Mouse (Mus musculus) liver, embryonic 15.5 days (tissue): Measurements from ENCODE around the gene Nhlrc4. TPM values are rescaled to one million over a fixed set of nuclear protein-coding genes. Genes with fewer than 3 reads are reported as not detected.

ENCODE experiments used
- ATAC-seq: fragments of 200-750 bp; cut with Nextera tagmentation; 2 replicates; pipeline ENCODE4 v1.8.0; 2017; ENCODE audit warnings: moderate number of reproducible peaks, mild to moderate bottlenecking, moderate library complexity; ENCODE audit not compliant: insufficient read depth
- H3K27ac ChIP-seq: fragments of 300-500 bp; sonication (generic); replicated peaks from 2 replicates; pipeline ENCODE4 v1.5.1; 2015; ENCODE audit warnings: mild to moderate bottlenecking, inconsistent platforms
- H3K27me3 ChIP-seq: fragments of 300-500 bp; sonication (generic); 2 replicates; pipeline ENCODE4 v1.6.1; 2015; ENCODE audit warnings: mild to moderate bottlenecking, inconsistent platforms
- H3K36me3 ChIP-seq: fragments of 300-500 bp; sonication (generic); replicated peaks from 2 replicates; pipeline ENCODE4 v1.6.1; 2015; ENCODE audit warnings: moderate library complexity, mild to moderate bottlenecking, inconsistent platforms
- H3K4me1 ChIP-seq: fragments of 300-500 bp; sonication (generic); replicated peaks from 2 replicates; pipeline ENCODE4 v1.6.1; 2015; ENCODE audit warnings: inconsistent platforms
- H3K4me2 ChIP-seq: fragments of 300-500 bp; sonication (generic); 2 replicates; pipeline ENCODE4 v1.6.1; 2015; ENCODE audit warnings: moderate library complexity, mild to moderate bottlenecking, inconsistent platforms
- H3K4me3 ChIP-seq: fragments of 300-500 bp; sonication (generic); replicated peaks from 2 replicates; pipeline ENCODE4 v1.5.1; 2015; ENCODE audit warnings: mild to moderate bottlenecking, inconsistent platforms
- H3K9ac ChIP-seq: fragments of 300-500 bp; sonication (generic); 2 replicates; pipeline ENCODE4 v1.6.1; 2015; ENCODE audit warnings: moderate library complexity, mild to moderate bottlenecking, inconsistent platforms
- H3K9me3 ChIP-seq: fragments of 300-500 bp; sonication (generic); replicated peaks from 2 replicates; pipeline ENCODE4 v1.6.1; 2016; ENCODE audit warnings: inconsistent platforms
- WGBS: fragments of 180-500 bp; shearing (Covaris S2); methylation state at CpG from one replicate; pipeline ENCODE4 v1.1.7; 2015; ENCODE audit warnings: mixed read lengths; ENCODE audit not compliant: insufficient replicate concordance; 5-methylcytosine and 5-hydroxymethylcytosine counted together
- polyA plus RNA-seq: library from polyadenylated mRNA; unstranded; fragments of >200 nt; fragmentation: Nextera tagmentation; extraction: Ambion mirVana; gene quantifications from 2 replicates; pipeline ENCODE4 v1.2.1, GENCODE M21; 2015

Gene Nhlrc4
- polyA plus RNA-seq, 1 experiment from 2014 or later, result 6.7 TPM

GRCm38 (mm10) chr17:25900193-25900592 lies 44.6 kb downstream of the Nhlrc4 start:
- ATAC-seq, result no peak
- Histone ChIP-seq H3K4me3 (no peak overlapping the region), H3K4me1 (peaks cover 5% of the 10 kb centered on the region; the same call in 1 of the 2 replicates), H3K36me3 (peaks cover 4% of the 10 kb centered on the region), H3K27ac (no peak overlapping the region), H3K9me3 (no peaks in the 10 kb centered on the region), H3K27me3 (no peaks in the 10 kb centered on the region), H3K9ac (no peak overlapping the region), H3K4me2 (no peak overlapping the region)
- 81% methylated on average over 1 of the region's 1 CpGs for WGBS

- 75% methylated on average over 12 of the region's 12 CpGs for WGBS
- no peak overlapping the region for H3K4me2 ChIP-seq
- H3K4me1 ChIP-seq, result peaks cover 5% of the 10 kb centered on the region; the same call in 1 of the 2 replicates
- H3K27ac ChIP-seq, result no peak overlapping the region
- H3K36me3 ChIP-seq, result peaks cover 4% of the 10 kb centered on the region
- H3K4me3 ChIP-seq, result no peak overlapping the region
- no peaks in the 10 kb centered on the region for H3K27me3 ChIP-seq
- H3K9me3 ChIP-seq, result no peaks in the 10 kb centered on the region
- ATAC-seq, result no peak
- no peak overlapping the region for H3K9ac ChIP-seq
These were observed 48.9 kb downstream of the Nhlrc4 start for GRCm38 (mm10) chr17:25895891-25896290.

- Histone ChIP-seq H3K4me3 (no peak overlapping the region), H3K27me3 (no peaks in the 10 kb centered on the region), H3K9me3 (no peaks in the 10 kb centered on the region), H3K36me3 (no peaks in the 10 kb centered on the region), H3K4me2 (no peak overlapping the region), H3K4me1 (peaks cover 5% of the 10 kb centered on the region; the same call in 1 of the 2 replicates), H3K9ac (no peak overlapping the region), H3K27ac (no peak overlapping the region)
- 46% methylated on average over 2 of the region's 2 CpGs for WGBS
- ATAC-seq, result no peak
These were observed 49.3 kb downstream of the Nhlrc4 start for GRCm38 (mm10) chr17:25895415-25895814.

- Histone ChIP-seq H3K27ac (no peak overlapping the region), H3K9ac (no peak overlapping the region), H3K27me3 (no peaks in the 10 kb centered on the region), H3K4me2 (no peak overlapping the region), H3K4me1 (peaks cover 5% of the 10 kb centered on the region; the same call in 1 of the 2 replicates), H3K4me3 (no peak overlapping the region), H3K36me3 (no peaks in the 10 kb centered on the region), H3K9me3 (no peaks in the 10 kb centered on the region)
- 21% methylated on average over 2 of the region's 2 CpGs for WGBS
- ATAC-seq, result no peak
These were observed 50.7 kb downstream of the Nhlrc4 start for GRCm38 (mm10) chr17:25893975-25894617.

Other genes with a start within 250 kb of the Nhlrc4 start
- not detected in 2 replicates for gene Gng13, start 227.8 kb downstream of the Nhlrc4 start, polyA plus RNA-seq
- 21.1 and 24.2 TPM in 2 replicates for gene Chtf18, start 217.5 kb downstream of the Nhlrc4 start, polyA plus RNA-seq
- 6.4 and 6.6 TPM in 2 replicates for gene Rpusd1, start 217.3 kb downstream of the Nhlrc4 start, polyA plus RNA-seq
- not detected in 2 replicates for gene Mslnl, start 208.9 kb downstream of the Nhlrc4 start, polyA plus RNA-seq
- gene Msln, start 190.6 kb downstream of the Nhlrc4 start, polyA plus RNA-seq, result 2.5 and 2.7 TPM in 2 replicates
- gene Narfl, start 171.2 kb downstream of the Nhlrc4 start, polyA plus RNA-seq, result 13.2 and 14.8 TPM in 2 replicates
- gene Haghl, start 159.3 kb downstream of the Nhlrc4 start, polyA plus RNA-seq, result 5.6 and 7.4 TPM in 2 replicates
- gene Ccdc78, start 158.4 kb downstream of the Nhlrc4 start, polyA plus RNA-seq, result 0.03 and 0.07 TPM in 2 replicates
- gene Fam173a, start 152.1 kb downstream of the Nhlrc4 start, polyA plus RNA-seq, result 54.9 and 59.6 TPM in 2 replicates
- gene AC134908.4, start 149.3 kb downstream of the Nhlrc4 start, polyA plus RNA-seq, result not detected in 2 replicates
- 15.5 and 18.2 TPM in 2 replicates for gene Metrn, start 147.8 kb downstream of the Nhlrc4 start, polyA plus RNA-seq
- 0.07 and 0.12 TPM in 2 replicates for gene Fbxl16, start 135.9 kb downstream of the Nhlrc4 start, polyA plus RNA-seq
- 11.7 and 13.0 TPM in 2 replicates for gene Wdr24, start 121.3 kb downstream of the Nhlrc4 start, polyA plus RNA-seq
- gene Jmjd8, start 116.1 kb downstream of the Nhlrc4 start, polyA plus RNA-seq, result 19.6 and 25.2 TPM in 2 replicates
- 114 and 130 TPM in 2 replicates for gene Stub1, start 111.6 kb downstream of the Nhlrc4 start, polyA plus RNA-seq
- gene Rhbdl1, start 107.7 kb downstream of the Nhlrc4 start, polyA plus RNA-seq, result 0.25 and 0.48 TPM in 2 replicates
- gene Gm20683, start 103.2 kb downstream of the Nhlrc4 start, polyA plus RNA-seq, result 0.46 and 0.52 TPM in 2 replicates
- 10.8 and 12.6 TPM in 2 replicates for gene Rhot2, start 100.1 kb downstream of the Nhlrc4 start, polyA plus RNA-seq
- gene Wdr90, start 83.5 kb downstream of the Nhlrc4 start, polyA plus RNA-seq, result 8.1 and 9.3 TPM in 2 replicates
- gene Mcrip2, start 76.2 kb downstream of the Nhlrc4 start, polyA plus RNA-seq, result 37.3 and 39.3 TPM in 2 replicates
- 46.4 and 49.4 TPM in 2 replicates for gene Mettl26, start 69.9 kb downstream of the Nhlrc4 start, polyA plus RNA-seq
- gene Wfikkn1, start 64.1 kb downstream of the Nhlrc4 start, polyA plus RNA-seq, result 0.35 and 0.59 TPM in 2 replicates
- gene Rab40c, start 25.2 kb downstream of the Nhlrc4 start, polyA plus RNA-seq, result 6.6 and 8.4 TPM in 2 replicates
- 156 and 174 TPM in 2 replicates for gene Pigq, start within 50 bp of the Nhlrc4 start, polyA plus RNA-seq
- gene A930017K11Rik, start 7.6 kb upstream of the Nhlrc4 start, polyA plus RNA-seq, result 0.23 and 0.37 TPM in 2 replicates
- 9.7 and 11.4 TPM in 2 replicates for gene Capn15, start 40.8 kb upstream of the Nhlrc4 start, polyA plus RNA-seq
- 2.1 and 2.3 TPM in 2 replicates for gene Rab11fip3, start 124.6 kb upstream of the Nhlrc4 start, polyA plus RNA-seq
- 14.7 and 17.2 TPM in 2 replicates for gene Decr2, start 145.4 kb upstream of the Nhlrc4 start, polyA plus RNA-seq
- gene Nme4, start 150.6 kb upstream of the Nhlrc4 start, polyA plus RNA-seq, result 34.6 and 35.5 TPM in 2 replicates
- gene Tmem8, start 168.3 kb upstream of the Nhlrc4 start, polyA plus RNA-seq, result 1.5 and 1.7 TPM in 2 replicates
- 120 and 124 TPM in 2 replicates for gene Mrpl28, start 178.5 kb upstream of the Nhlrc4 start, polyA plus RNA-seq
- 7.1 and 9.1 TPM in 2 replicates for gene Axin1, start 193.7 kb upstream of the Nhlrc4 start, polyA plus RNA-seq